Mouse (Mus musculus): ENCODE data around the gene Atp6ap2.
A peak's percentile ranks its signal among the peaks of the same experiment; 100 is the strongest.
"Not testable (repeated sequence)": the region's sequence is repeated elsewhere in the genome, so short reads cannot be mapped to it uniquely, and the experiment has no call there.

Gene Atp6ap2

DNA sequence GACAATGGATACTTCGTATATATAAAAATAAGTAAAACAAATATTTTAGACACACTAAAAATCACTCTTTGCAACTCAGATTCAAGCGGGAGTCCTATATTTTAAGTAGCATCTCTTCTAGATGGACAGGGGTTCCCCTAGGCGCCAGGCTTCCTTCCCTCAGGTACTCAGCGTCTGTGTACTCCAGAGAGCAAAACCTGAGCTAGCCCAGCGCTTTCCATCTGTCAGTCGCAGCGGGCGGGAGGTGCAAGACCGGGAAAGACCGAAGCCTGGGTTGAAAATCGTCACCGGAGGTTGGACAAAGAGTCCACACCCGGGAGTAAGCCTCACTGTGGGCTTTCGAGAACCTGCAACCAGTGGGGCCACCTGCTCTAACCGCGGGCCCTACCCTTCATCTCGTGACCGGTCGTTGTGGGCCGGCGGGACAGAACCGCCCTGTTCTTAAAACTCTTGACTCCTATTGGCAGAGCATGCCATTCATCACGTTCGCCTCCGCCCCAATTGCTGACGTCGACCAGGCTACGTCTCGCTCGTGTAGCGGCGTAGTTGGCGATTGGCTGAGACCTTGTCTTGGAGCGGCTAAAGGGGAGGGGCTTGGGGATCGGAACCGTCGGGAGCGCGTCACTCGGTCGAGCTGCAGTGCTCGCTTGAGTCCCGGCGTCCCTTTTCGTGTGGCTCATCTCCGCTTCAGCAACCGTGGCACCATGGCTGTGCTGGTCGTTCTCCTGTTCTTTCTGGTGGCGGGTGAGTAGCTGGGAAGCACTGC, at the start of gene Atp6ap2:
Gene Atp6ap2 (plus strand): TSS at position 610 of the 766 bp plus-strand sequence.
- DNase-seq: peak; percentile 85

DNA sequence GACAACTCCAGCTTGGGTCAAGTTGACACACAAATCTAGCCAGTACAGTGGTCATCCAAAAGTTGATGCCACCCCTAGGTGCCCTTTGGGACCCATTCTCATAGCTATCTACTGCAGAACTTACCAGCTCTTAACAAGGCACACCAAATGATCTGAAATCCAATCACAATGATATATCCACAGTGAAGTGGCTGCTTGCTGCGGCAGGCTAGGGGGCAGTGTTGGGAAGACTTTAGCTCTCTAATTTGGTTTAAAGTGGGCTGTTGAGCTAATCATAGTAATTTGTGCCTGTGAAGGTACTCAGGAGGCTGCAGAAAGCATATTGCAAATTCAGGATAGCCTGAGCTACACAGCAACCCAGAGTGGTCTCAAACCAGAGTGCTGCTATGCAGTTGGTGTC, 43.2 kb upstream of the Atp6ap2 start:
- no peak for DNase-seq

DNA sequence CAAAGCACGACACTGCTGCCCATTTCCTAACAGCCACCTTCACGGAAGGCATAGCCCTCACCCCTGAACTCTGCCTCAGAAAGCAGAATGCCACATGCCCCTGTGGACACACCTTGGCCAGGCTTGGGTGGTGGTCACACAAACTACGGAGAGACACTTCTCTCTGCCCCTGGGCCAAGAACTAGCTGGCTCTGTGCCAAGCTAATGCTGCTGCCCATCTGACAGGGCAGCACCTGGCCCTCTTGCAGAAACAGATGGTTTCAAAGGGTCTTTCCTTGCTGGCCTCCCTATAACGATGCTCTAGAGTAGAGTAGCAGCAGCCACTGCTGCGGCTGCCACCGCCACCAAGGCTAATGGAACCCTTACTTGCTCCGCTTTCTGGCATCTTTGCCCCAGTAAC, 30.5 kb upstream of the Atp6ap2 start:
- no peak for DNase-seq

DNA sequence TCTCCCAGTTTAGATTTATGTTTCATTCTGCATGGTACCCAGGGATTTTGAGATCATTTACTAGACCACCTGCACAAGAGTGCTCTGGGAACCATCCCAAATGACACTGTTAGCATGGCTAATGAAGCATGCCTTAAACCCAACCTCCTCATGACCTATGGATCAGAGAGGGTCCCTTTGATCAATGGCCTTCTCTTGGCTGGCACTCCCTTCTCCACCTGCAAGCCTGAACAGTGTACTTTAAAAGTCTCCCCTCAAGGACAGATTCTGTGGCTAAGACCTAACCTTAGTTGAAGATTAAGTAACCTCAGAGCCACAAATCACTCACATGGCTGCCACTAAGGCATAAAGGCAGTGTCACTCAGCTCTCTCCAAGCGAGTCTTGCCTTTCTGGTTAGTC, 16.2 kb upstream of the Atp6ap2 start:
- no peak for DNase-seq

DNA sequence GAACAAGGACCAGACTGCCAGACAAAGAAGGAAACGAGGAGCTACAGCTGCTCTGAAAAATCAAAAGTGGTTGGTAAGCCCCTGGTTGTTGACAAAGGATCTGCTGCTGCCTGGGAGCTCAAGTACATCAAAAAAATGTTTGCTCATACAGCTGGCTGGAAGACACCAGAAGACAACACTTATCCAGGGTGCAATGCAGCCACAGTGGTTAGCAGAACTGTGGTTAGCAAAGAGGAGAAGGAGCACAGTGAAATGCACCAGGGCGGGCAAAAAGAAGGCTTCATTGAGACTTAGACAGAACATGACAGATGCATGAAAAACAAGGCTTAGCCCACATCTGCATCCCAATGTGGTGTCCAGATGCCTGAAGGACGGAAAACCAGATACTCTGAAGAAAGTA, 9.7 kb upstream of the Atp6ap2 start:
- DNase-seq: no peak

DNA sequence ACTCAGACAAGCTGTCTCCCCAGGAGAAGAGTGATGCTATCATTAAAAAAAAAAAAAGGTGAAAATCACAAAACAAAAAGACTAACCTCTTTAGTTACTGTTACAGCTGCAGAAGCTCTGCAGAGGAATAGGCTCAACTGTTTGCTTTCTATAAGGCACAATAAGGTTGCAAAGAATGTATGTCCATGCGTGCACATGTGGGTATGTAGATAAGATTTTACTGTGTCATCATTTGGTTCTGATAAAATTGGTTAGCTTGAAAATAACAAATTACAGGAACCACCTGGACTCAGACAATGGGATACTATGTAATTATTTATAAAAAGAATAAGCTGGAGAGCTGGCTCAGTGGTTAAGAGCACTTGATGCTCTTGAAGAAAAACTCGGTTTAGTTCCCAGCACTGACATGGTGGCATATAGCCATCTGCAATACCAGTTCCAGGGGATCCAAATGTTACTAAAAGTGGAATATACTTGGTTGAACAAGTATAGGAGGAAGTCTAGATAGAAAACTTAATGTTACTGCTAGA, 9.2 kb upstream of the Atp6ap2 start:
- DNase-seq: no peak

DNA sequence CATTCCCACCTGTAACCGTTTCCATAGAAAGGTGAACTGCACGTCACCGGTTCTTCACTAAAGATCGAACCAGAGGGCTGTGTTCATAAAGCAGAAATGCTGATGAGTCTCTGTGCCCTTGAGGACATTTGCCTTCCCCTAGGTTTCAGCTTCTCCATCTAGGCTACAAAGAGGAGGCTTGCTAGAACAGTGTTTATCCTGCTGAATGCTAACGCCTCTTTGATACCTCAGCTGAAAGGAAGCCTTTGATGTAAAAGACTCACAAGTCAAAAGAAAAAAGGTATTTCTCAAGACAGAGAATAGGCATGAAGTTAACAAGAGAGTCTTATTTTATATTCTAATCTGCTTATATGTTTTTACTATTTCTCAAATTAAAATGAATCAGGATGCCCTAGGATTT, 4.3 kb upstream of the Atp6ap2 start:
- DNase-seq: no peak

DNA sequence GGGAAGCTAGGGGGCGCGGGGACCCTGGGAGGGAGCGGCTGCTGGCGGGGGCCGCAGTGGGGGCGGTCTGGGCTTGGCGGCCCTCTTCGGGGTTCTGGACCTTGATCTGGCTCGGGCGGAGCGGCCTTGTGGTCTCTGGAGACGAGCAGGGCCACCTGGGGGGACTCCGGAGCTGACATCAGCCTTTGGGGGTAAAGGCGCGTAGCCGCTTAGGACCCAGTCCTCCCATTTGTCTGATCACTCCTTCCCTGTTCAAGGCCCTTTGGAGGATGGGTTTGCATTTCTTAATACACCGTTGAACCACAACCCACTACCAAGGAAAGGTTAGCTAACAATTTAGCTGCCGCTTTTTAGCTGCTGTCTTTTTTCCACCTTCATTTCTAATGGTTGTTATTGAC, 356 bp downstream of the Atp6ap2 start:
- DNase-seq: no peak

DNA sequence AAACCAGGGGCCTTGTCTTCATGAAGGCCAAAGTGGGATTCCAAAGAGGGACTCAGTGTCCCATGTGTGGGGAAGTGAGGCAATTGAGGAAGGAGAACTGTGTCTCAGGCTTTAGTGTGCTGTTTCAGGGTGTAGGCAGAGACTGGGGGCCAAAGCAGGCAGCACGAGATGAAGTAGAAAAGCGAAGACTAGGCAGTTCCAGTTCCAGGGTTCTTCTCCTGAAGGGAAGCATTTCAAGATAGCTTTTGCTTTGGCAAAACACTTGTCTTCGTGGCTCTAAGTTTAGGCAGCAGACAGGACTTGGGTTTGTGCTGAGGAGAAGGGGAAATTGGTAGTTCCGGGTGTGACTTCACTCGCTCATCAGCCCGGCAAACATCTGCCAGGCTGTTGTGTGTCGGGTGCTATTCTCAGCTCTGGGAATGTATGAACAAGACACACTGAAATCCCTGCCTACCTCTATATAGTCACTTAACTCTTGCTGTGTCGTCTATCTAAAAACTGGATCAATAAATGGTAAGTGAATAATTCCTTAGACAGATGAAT, 3.9 kb downstream of the Atp6ap2 start:
- no peak for DNase-seq

DNA sequence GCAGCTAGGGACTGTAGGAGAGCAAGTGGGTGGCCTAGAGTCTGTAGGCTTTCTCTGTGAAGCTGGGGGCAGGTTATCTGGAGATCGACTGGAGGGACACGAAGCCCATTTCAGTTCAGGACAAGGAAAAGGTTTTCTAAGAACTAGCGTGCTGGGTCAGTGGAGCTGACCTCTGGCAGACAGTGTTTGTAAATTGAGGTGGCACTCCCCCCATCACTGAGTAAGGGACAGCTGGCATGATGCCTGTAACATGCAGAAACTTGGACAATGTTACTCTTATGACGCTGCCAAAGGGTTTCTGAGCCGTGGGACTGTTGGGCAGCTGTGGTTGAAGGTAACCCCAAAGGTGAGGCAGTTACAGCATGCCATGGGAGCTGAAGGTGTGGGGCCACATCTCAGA, 4.4 kb downstream of the Atp6ap2 start:
- no peak for DNase-seq

DNA sequence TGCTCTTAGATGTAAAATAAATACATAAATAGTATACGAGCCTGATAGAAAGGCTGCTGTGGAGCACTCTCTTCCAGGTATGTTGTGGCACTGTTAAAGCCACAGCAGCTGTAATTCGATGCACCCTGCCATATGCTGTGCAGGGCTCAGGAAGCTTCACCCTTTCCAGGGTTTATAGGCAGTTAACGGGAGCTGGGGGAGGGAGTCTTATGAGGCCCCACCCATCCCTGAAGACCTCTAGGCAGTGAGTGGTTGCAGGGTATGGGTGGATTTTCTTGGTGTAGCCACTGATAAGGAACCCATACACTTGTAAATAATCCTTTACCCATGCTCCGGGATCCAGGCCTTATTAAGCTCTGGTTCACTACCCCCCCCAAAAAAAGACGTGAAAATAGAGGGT, 6.2 kb downstream of the Atp6ap2 start:
- no peak for DNase-seq

DNA sequence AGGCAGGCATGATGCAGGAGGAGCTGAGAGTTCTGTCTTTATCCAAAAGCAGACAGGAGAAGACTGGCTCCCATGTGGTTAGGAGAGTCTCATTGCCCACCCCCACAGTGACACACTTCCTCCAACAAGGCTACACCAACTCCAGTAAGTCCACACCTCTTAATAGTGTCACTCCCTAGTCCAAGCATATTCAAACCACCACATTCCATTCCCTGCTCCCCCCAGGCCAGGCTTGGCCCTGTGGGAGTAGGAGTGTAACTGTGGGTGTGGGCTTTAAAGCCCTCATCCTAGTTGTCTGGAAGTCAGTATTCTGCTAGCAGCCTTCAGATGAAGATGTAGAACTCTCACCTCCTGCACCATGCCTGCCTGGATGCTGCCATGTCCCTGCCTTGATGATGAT, 22.9 kb downstream of the Atp6ap2 start:
- not testable (repeated sequence) for DNase-seq

DNA sequence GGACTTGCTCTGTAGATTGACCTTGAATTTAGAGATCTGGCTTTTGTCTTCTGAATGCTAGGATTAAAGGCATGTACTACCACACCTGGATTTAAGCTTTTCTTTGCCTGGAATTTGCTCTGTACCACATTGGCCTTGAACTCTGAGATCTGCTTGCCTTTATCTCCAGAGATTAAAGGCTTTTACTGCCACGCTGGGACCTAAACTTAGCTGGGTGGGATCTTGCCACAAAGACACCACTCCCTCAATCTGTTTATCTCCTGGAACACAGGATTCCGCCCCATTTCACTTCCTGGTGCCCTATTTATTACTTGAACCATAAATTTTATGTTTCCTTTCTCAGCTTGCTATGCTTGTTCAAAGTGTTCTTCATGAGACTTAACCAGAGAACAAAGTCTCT, 23.6 kb downstream of the Atp6ap2 start:
- DNase-seq: no peak

DNA sequence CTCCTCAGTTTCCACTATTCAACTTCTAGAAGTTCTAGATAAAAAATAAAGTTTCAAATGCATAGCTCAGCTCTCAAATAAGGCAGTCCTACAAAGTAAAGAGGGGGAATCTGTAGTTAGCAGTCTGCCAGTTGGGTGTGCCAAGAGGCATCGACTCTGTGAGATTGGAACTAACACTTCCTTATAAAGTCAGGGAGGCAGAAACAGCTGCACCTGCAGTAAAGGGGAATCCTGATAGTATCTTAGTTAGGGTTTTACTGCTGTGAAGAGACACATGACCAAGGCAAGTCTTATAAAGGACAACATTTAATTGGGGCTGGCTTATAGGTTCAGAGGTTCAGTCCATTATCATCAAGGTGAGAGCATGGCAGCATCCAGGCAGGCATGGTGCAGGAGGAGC, 24.8 kb downstream of the Atp6ap2 start:
- not testable (repeated sequence) for DNase-seq

DNA sequence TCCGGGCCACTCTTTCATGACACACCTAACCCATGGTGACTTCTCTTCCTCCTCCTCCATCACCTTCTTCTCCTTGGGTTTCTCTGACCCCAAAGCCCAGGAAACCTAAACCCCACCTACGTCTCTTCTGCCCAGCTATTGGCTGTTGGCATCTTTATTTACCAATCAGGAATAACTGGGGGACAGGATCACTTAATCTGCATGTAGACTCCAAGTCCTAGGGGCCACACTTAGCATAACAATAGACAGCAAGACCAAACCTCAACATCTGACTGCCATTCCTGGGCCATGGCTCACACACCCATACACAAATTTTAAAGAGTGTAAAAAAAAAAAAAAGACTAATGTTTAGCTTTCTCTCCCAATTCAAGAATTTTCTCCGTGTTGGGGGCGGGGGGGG, 37.5 kb downstream of the Atp6ap2 start:
- DNase-seq: no peak

DNA sequence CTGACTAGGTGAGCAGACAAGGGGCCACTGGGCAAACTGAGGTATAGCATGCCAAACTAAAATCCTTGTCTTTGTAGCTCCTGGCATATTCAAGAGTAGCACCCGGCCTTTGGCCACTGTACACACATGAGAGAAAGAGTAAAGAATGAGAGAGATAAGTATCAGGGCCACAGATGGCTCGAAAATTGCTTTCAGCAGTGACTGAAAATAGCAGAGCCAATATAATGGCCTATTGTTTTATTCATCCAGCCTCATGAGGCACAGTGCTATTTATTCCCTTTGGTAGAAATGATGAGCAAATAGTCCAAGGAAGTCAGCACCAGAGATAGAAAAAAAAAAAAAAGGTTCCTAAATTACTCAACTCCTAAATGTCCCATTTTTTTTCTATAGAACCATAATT, 57.4 kb downstream of the Atp6ap2 start:
- no peak for DNase-seq

DNA sequence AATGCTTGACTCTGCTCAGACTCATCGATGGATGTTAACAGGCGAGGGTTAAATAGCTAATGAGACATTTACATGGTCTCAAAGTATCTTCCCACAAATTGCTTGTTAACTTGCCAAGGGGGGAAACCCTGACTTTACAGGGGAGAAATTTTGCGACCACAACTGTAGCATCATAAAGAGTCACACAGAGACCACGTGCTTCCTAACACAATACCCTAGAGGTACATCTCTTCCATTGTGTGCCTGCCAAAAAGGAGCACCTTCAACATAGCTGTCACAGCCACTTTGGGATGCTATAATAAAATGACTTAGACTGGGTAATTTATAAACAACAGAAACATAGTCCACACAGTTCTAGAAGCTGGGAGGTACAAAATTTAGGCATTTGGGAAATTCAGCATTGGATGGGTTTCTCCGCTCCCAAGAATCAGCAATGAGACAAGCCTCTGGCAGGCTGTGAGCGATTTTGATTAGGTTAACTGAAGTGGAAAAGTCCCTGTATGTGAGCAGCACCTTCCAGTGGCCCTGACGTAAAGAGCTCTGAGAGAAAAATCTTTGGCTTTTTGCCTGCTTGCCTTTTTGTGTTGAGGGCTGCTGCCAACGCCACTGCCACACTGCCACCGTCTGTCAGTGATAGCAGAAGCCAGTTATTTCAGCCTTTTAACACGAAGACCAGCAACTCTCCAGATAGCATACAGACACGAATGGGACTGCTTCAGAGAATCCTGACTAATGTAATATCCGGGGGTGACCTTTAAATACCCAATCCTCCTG, 58.1 kb downstream of the Atp6ap2 start:
- DNase-seq: no peak

DNA sequence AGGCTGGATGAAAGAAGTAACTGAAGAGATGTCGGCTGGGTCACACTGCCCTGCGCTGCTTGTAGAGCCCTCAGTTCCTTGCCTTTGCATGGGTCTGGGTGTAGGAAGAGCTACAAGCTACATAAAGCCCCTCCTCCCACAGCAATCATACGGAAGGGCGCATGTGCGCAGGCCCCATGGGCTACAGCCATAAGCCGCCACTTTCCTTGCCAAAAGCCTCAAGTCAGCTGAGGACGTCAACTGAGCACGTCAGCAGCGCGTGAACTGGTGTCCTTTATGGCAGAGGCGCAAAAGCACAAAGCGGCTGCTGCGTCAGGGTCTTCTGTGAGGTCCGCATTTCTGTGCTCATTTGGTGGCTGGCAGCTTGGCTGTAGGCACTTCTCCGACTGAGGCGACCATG, 64.3 kb downstream of the Atp6ap2 start:
- no peak for DNase-seq

DNA sequence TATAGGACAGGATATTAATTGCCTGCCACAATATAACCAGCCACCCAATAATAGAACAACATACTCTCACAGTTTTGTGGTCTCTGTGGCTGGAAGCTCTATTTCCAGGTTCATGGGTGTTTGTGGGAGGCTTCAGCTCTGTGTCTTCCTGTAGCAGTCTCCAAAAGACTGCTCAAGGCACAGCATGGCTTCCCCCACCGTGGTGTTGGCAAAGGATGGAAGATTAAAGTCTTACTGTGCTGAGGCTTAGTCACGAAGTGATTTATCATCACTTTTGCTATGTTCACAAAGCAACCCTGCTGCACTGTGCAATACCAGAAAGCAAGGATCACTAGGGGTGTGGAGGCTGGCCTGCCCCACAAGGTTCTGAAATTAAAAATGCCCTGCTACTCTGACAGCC, 66.3 kb downstream of the Atp6ap2 start:
- no peak for DNase-seq

Data from right cerebral cortex, postnatal 14 days (tissue).